Mouse (Mus musculus): ENCODE measurements around the gene Vcan.

- no peak for TF ChIP-seq EP300 (IDR thresholded peaks at IDR 0.05; ENCODE audit: insufficient read depth, low read depth, low read length)
- no peak for TF ChIP-seq CTCF (IDR thresholded peaks at IDR 0.05)
Measured at GRCm38 (mm10) chr13:89708151-89708927, 34.0 kb downstream of the Vcan start.
